Mouse (Mus musculus) lung, postnatal 0 days (tissue): Measurements from ENCODE around the gene Myh2.

Source experiments
- CTCF ChIP-seq: IDR thresholded peaks from 2 replicates; pipeline ENCODE4 v1.5.1; 2016; ENCODE audit warnings: antibody characterized with exemption, mild to moderate bottlenecking
- EP300 ChIP-seq: IDR thresholded peaks from 2 replicates; pipeline ENCODE4 v1.6.1; 2016; ENCODE audit warnings: antibody characterized with exemption, mild to moderate bottlenecking, control low read depth

DNA sequence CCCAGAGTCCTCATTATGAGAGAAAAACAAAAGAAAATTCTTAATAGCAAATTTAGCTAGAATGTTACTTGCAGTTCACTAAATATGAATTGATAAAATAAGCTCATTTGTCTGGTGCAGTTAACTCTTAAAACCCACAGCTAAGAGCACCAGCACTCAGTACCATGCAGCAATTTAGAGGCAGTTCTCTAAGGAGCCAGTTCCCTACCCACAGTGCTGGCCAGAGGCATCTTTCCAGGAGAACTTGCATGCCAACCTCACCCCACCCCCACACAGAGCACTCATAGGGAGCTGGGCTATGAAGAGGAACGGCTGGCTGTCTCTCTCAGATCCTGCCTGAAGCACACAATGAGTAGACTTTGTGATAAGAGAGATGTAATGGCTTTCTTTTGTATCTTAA, 17.7 kb upstream of the Myh2 start:
- no peak for TF ChIP-seq CTCF
- no peak for TF ChIP-seq EP300
